Mouse (Mus musculus): ENCODE results near the gene Tbata. TPM values are rescaled to one million over a fixed set of nuclear protein-coding genes. Genes with fewer than 3 reads are reported as not detected.
A peak's percentile ranks its signal among the peaks of the same experiment; 100 is the strongest.

Gene Tbata
- total RNA-seq, 2 experiments from 2014 or later = 0.76 to 1.1 TPM

- intact Hi-C loops (cut with DNase I) = no loop called here
- no peak for DNase-seq (ENCODE audit: low spot score in 2 of 2)
These were observed 11.7 kb upstream of the Tbata start for GRCm38 (mm10) chr10:61160089-61160488.

GRCm38 (mm10) chr10:61160671-61161070 is 11.1 kb upstream of the Tbata start:
- intact Hi-C loops (cut with DNase I) = no loop called here
- DNase-seq (ENCODE audit: low spot score in 2 of 2) = no peak

- intact Hi-C loops (cut with DNase I) = no loop called here
- no peak for DNase-seq (ENCODE audit: low spot score in 2 of 2)
These were observed 9.4 kb upstream of the Tbata start for GRCm38 (mm10) chr10:61162366-61162765.

- no peak for DNase-seq (ENCODE audit: low spot score in 2 of 2)
- intact Hi-C loops (cut with DNase I) = no loop called here
These were observed 4.2 kb upstream of the Tbata start for GRCm38 (mm10) chr10:61167333-61168096.

GRCm38 (mm10) chr10:61168393-61168792 is 3.4 kb upstream of the Tbata start:
- DNase-seq (ENCODE audit: low spot score in 2 of 2) = no peak
- intact Hi-C loops (cut with DNase I) = no loop called here

GRCm38 (mm10) chr10:61172496-61172895 is 742 bp downstream of the Tbata start:
- no peak for DNase-seq (ENCODE audit: low spot score in 2 of 2)
- intact Hi-C loops (cut with DNase I) = no loop called here

- intact Hi-C loops (cut with DNase I) = no loop called here
- DNase-seq (ENCODE audit: low spot score in 2 of 2) = no peak
These were observed 3.1 kb downstream of the Tbata start for GRCm38 (mm10) chr10:61174711-61175441.

- DNase-seq (ENCODE audit: low spot score in 2 of 2) = peak; percentile 10 to 64
- intact Hi-C loops (cut with DNase I) = no loop called here
These were observed 3.9 kb downstream of the Tbata start for GRCm38 (mm10) chr10:61175442-61176204.

- intact Hi-C loops (cut with DNase I) = no loop called here
- no peak for DNase-seq (ENCODE audit: low spot score in 2 of 2)
These were observed 4.6 kb downstream of the Tbata start for GRCm38 (mm10) chr10:61176221-61176790.

- no peak for DNase-seq (ENCODE audit: low spot score in 2 of 2)
- intact Hi-C loops (cut with DNase I) = no loop called here
These were observed 6.0 kb downstream of the Tbata start for GRCm38 (mm10) chr10:61177751-61178150.

GRCm38 (mm10) chr10:61178687-61179086 is 6.9 kb downstream of the Tbata start:
- intact Hi-C loops (cut with DNase I) = no loop called here
- no peak for DNase-seq (ENCODE audit: low spot score in 2 of 2)

GRCm38 (mm10) chr10:61179927-61180326 is 8.2 kb downstream of the Tbata start:
- intact Hi-C loops (cut with DNase I) = no loop called here
- DNase-seq (ENCODE audit: low spot score in 2 of 2) = no peak

- intact Hi-C loops (cut with DNase I) = no loop called here
- no peak for DNase-seq (ENCODE audit: low spot score in 2 of 2)
These were observed 15.2 kb downstream of the Tbata start for GRCm38 (mm10) chr10:61187001-61187400.

- no peak for DNase-seq (ENCODE audit: low spot score in 2 of 2)
- intact Hi-C loops (cut with DNase I) = no loop called here
These were observed 16.3 kb downstream of the Tbata start for GRCm38 (mm10) chr10:61188010-61188409.

- DNase-seq (ENCODE audit: low spot score in 2 of 2) = no peak
- intact Hi-C loops (cut with DNase I) = loop anchor here (5.0 kb wide), 1 partner anchor 218 kb away; no protein-coding TSS in a partner anchor
These were observed 22.9 kb downstream of the Tbata start for GRCm38 (mm10) chr10:61194611-61195010.

- intact Hi-C loops (cut with DNase I) = loop anchor here (5.0 kb wide), 1 partner anchor 217 kb away; no protein-coding TSS in a partner anchor
- no peak for DNase-seq (ENCODE audit: low spot score in 2 of 2)
These were observed 23.5 kb downstream of the Tbata start for GRCm38 (mm10) chr10:61195216-61195615.

GRCm38 (mm10) chr10:61195718-61196291 is 24.1 kb downstream of the Tbata start:
- intact Hi-C loops (cut with DNase I) = loop anchor here (5.0 kb wide), 1 partner anchor 216 kb away; no protein-coding TSS in a partner anchor
- DNase-seq (ENCODE audit: low spot score in 2 of 2) = no peak

- intact Hi-C loops (cut with DNase I) = loop anchor here (1.0 to 10.0 kb wide), 4 partner anchors 137 to 455 kb away; no protein-coding TSS in a partner anchor
- peak; percentile 76 to 77 for DNase-seq (ENCODE audit: low spot score in 2 of 2)
These were observed 27.9 kb downstream of the Tbata start for GRCm38 (mm10) chr10:61199566-61200213.

Measured in left cerebral cortex, postnatal 25 days (tissue).